Mouse (Mus musculus): ENCODE measurements at regions not wholly inside any gene's neighbourhood (a gene's known extent, or its start where the extent isn't known, plus 50 kb on each side); places are given as distances from the start of the nearest gene placed in this dataset.

GRCm38 (mm10) chr4:40537859-40538258, 65.9 kb downstream of the Tmem215 start:
- WGBS = 62% methylated on average over 3 of the region's 3 CpGs
- H3K4me1 ChIP-seq (replicated peaks; ENCODE audit: control insufficient read depth, insufficient read depth, low read length) = no peaks in the 10 kb centered on the region
- no peak overlapping the region for H3K4me3 ChIP-seq (ENCODE audit: low read depth, low read length)
- no peak overlapping the region for H3K27ac ChIP-seq (ENCODE audit: low read depth)
- no peak for ATAC-seq (replicated peaks; ENCODE audit: low FRiP score, low TSS enrichment, low read depth)
- no peaks in the 10 kb centered on the region for H3K27me3 ChIP-seq (replicated peaks; ENCODE audit: control insufficient read depth, insufficient read depth, low read length)
- no peak overlapping the region for H3K4me2 ChIP-seq (ENCODE audit: low read length)
- no peak for DNase-seq (ENCODE audit: low spot score)
- H3K9ac ChIP-seq (ENCODE audit: low read length) = no peak overlapping the region
- no peaks in the 10 kb centered on the region for H3K9me3 ChIP-seq (ENCODE audit: control insufficient read depth, low read length)
- no peaks in the 10 kb centered on the region for H3K36me3 ChIP-seq (ENCODE audit: control insufficient read depth, insufficient read depth, low read length)

- H3K9me3 ChIP-seq (ENCODE audit: control insufficient read depth, low read length) = no peaks in the 10 kb centered on the region
- H3K4me1 ChIP-seq (replicated peaks; ENCODE audit: control insufficient read depth, insufficient read depth, low read length) = no peaks in the 10 kb centered on the region; the same call in 1 of the 2 replicates
- DNase-seq (ENCODE audit: low spot score) (no peak), ATAC-seq (replicated peaks; ENCODE audit: low FRiP score, low TSS enrichment, low read depth) (no peak)
- no peaks in the 10 kb centered on the region for H3K36me3 ChIP-seq (ENCODE audit: control insufficient read depth, insufficient read depth, low read length)
- no peak overlapping the region for H3K9ac ChIP-seq (ENCODE audit: low read length)
- H3K4me2 ChIP-seq (ENCODE audit: low read length) = no peak overlapping the region
- WGBS = 73% methylated on average over 8 of the region's 8 CpGs
- H3K27me3 ChIP-seq (replicated peaks; ENCODE audit: control insufficient read depth, insufficient read depth, low read length) = no peaks in the 10 kb centered on the region
- H3K27ac ChIP-seq (ENCODE audit: low read depth) = no peak overlapping the region
- no peak overlapping the region for H3K4me3 ChIP-seq (ENCODE audit: low read depth, low read length)
Observed at GRCm38 (mm10) chr4:40543085-40544048, 71.4 kb downstream of the Tmem215 start.

DNA sequence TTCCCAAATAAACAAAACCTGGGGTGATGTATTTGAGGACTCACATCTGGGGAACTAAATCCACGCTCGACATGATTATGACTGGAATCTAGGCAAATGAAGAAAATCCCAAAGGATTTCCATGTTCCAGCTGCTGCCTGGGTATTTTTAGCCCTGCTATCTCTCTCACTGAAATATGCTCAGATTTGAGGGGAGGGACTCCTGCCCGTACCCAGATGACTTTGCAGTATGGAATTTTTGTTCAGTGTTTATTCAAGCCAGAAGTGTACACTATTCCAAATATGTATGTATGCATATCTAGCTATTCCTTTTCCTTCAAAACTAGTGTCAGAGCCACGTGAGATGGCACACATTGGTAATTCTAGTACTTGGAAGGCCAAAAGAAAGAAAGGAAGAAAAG, 72.1 kb downstream of the Tmem215 start:
- Histone ChIP-seq H3K36me3 (ENCODE audit: control insufficient read depth, insufficient read depth, low read length) (no peaks in the 10 kb centered on the region), H3K27me3 (replicated peaks; ENCODE audit: control insufficient read depth, insufficient read depth, low read length) (no peaks in the 10 kb centered on the region), H3K4me2 (ENCODE audit: low read length) (no peak overlapping the region), H3K9me3 (ENCODE audit: control insufficient read depth, low read length) (no peaks in the 10 kb centered on the region), H3K27ac (ENCODE audit: low read depth) (no peak overlapping the region), H3K9ac (ENCODE audit: low read length) (no peak overlapping the region), H3K4me1 (replicated peaks; ENCODE audit: control insufficient read depth, insufficient read depth, low read length) (no peaks in the 10 kb centered on the region; the same call in 1 of the 2 replicates), H3K4me3 (ENCODE audit: low read depth, low read length) (no peak overlapping the region)
- 0 out of 2 replicates have a peak, but pooled peaks have one; percentile 40 for ATAC-seq (replicated peaks; ENCODE audit: low FRiP score, low TSS enrichment, low read depth)
- WGBS = 32% methylated on average over 4 of the region's 4 CpGs
- DNase-seq (ENCODE audit: low spot score) = no peak

GRCm38 (mm10) chr4:40544806-40545205, 72.8 kb downstream of the Tmem215 start:
- no peak overlapping the region for H3K4me3 ChIP-seq (ENCODE audit: low read depth, low read length)
- H3K4me2 ChIP-seq (ENCODE audit: low read length) = no peak overlapping the region
- H3K27me3 ChIP-seq (replicated peaks; ENCODE audit: control insufficient read depth, insufficient read depth, low read length) = no peaks in the 10 kb centered on the region
- no peaks in the 10 kb centered on the region; the same call in 1 of the 2 replicates for H3K4me1 ChIP-seq (replicated peaks; ENCODE audit: control insufficient read depth, insufficient read depth, low read length)
- H3K9ac ChIP-seq (ENCODE audit: low read length) = no peak overlapping the region
- no peaks in the 10 kb centered on the region for H3K36me3 ChIP-seq (ENCODE audit: control insufficient read depth, insufficient read depth, low read length)
- no peak for ATAC-seq (replicated peaks; ENCODE audit: low FRiP score, low TSS enrichment, low read depth)
- H3K27ac ChIP-seq (ENCODE audit: low read depth) = no peak overlapping the region
- no peak for DNase-seq (ENCODE audit: low spot score)
- H3K9me3 ChIP-seq (ENCODE audit: control insufficient read depth, low read length) = no peaks in the 10 kb centered on the region

DNA sequence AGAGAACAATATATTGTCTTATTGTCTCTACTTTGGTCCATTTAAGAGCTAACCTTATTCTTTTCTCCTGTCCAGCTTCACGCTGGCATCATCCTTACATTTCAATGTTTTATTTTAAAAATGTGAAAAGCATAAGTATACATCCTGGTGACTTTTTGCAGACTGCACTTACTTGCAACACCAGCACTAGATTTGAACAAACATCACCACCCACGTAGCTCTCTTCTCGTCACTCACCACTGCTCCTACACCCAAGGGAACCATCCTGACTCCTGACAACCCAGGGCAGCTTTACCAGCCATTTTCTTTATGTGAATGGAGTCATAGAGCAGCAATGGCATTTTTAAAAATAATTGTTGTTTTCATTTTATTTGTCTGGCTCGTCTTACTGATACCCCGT, 73.7 kb downstream of the Tmem215 start:
- no peak for DNase-seq (ENCODE audit: low spot score)
- Histone ChIP-seq H3K27ac (ENCODE audit: low read depth) (no peak overlapping the region), H3K4me1 (replicated peaks; ENCODE audit: control insufficient read depth, insufficient read depth, low read length) (no peaks in the 10 kb centered on the region; the same call in 1 of the 2 replicates), H3K4me3 (ENCODE audit: low read depth, low read length) (no peak overlapping the region), H3K36me3 (ENCODE audit: control insufficient read depth, insufficient read depth, low read length) (no peaks in the 10 kb centered on the region), H3K9ac (ENCODE audit: low read length) (no peak overlapping the region), H3K9me3 (ENCODE audit: control insufficient read depth, low read length) (no peaks in the 10 kb centered on the region), H3K4me2 (ENCODE audit: low read length) (no peak overlapping the region), H3K27me3 (replicated peaks; ENCODE audit: control insufficient read depth, insufficient read depth, low read length) (no peaks in the 10 kb centered on the region)
- ATAC-seq (replicated peaks; ENCODE audit: low FRiP score, low TSS enrichment, low read depth) = no peak
- 80% methylated on average over 5 of the region's 5 CpGs for WGBS

DNA sequence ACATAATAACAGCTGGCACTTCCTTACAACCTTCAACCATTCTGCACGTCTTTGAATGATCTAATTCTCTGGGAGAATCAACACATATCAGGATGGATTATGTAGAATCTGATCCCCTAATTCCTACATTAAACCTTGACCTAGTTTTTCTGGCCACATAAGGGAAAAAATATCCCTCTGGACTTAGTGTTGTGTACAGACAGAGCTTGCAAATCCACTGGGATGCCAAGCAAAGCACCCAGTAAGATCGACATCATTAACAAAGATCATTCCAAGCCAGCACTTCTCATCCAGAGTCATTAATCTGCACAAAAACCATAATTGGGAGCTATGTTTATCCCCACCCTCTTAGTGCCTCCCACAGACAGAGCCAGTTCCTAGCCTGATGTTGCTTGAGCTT, 87.8 kb downstream of the Tmem215 start:
- 56% methylated on average over 2 of the region's 2 CpGs for WGBS
- no peaks in the 10 kb centered on the region for H3K9me3 ChIP-seq (ENCODE audit: control insufficient read depth, low read length)
- H3K4me3 ChIP-seq (ENCODE audit: low read depth, low read length) = no peak overlapping the region
- no peak overlapping the region for H3K27ac ChIP-seq (ENCODE audit: low read depth)
- H3K9ac ChIP-seq (ENCODE audit: low read length) = no peak overlapping the region
- no peaks in the 10 kb centered on the region for H3K36me3 ChIP-seq (ENCODE audit: control insufficient read depth, insufficient read depth, low read length)
- ATAC-seq (replicated peaks; ENCODE audit: low FRiP score, low TSS enrichment, low read depth) (no peak), DNase-seq (ENCODE audit: low spot score) (no peak)
- H3K4me1 ChIP-seq (replicated peaks; ENCODE audit: control insufficient read depth, insufficient read depth, low read length) = no peaks in the 10 kb centered on the region
- H3K4me2 ChIP-seq (ENCODE audit: low read length) = no peak overlapping the region
- H3K27me3 ChIP-seq (replicated peaks; ENCODE audit: control insufficient read depth, insufficient read depth, low read length) = no peaks in the 10 kb centered on the region

GRCm38 (mm10) chr4:40573300-40573699, 101.3 kb downstream of the Tmem215 start:
- H3K27ac ChIP-seq (ENCODE audit: low read depth) = no peak overlapping the region
- H3K9ac ChIP-seq (ENCODE audit: low read length) = no peak overlapping the region
- DNase-seq (ENCODE audit: low spot score) (no peak), ATAC-seq (replicated peaks; ENCODE audit: low FRiP score, low TSS enrichment, low read depth) (no peak)
- H3K27me3 ChIP-seq (replicated peaks; ENCODE audit: control insufficient read depth, insufficient read depth, low read length) = no peaks in the 10 kb centered on the region
- H3K9me3 ChIP-seq (ENCODE audit: control insufficient read depth, low read length) = no peaks in the 10 kb centered on the region
- 96% methylated on average over 1 of the region's 1 CpGs for WGBS
- H3K4me1 ChIP-seq (replicated peaks; ENCODE audit: control insufficient read depth, insufficient read depth, low read length) = no peaks in the 10 kb centered on the region
- H3K4me3 ChIP-seq (ENCODE audit: low read depth, low read length) = no peak overlapping the region
- H3K36me3 ChIP-seq (ENCODE audit: control insufficient read depth, insufficient read depth, low read length) = no peaks in the 10 kb centered on the region
- no peak overlapping the region for H3K4me2 ChIP-seq (ENCODE audit: low read length)

- no peaks in the 10 kb centered on the region for H3K36me3 ChIP-seq (ENCODE audit: control insufficient read depth, insufficient read depth, low read length)
- H3K9me3 ChIP-seq (ENCODE audit: control insufficient read depth, low read length) = no peaks in the 10 kb centered on the region
- H3K27me3 ChIP-seq (replicated peaks; ENCODE audit: control insufficient read depth, insufficient read depth, low read length) = no peaks in the 10 kb centered on the region
- H3K4me1 ChIP-seq (replicated peaks; ENCODE audit: control insufficient read depth, insufficient read depth, low read length) = no peaks in the 10 kb centered on the region
- 81% methylated on average over 1 of the region's 1 CpGs for WGBS
- no peak overlapping the region for H3K4me2 ChIP-seq (ENCODE audit: low read length)
- no peak overlapping the region for H3K4me3 ChIP-seq (ENCODE audit: low read depth, low read length)
- no peak overlapping the region for H3K9ac ChIP-seq (ENCODE audit: low read length)
- ATAC-seq (replicated peaks; ENCODE audit: low FRiP score, low TSS enrichment, low read depth) (no peak), DNase-seq (ENCODE audit: low spot score) (no peak)
- no peak overlapping the region for H3K27ac ChIP-seq (ENCODE audit: low read depth)
Observed at GRCm38 (mm10) chr4:40575951-40576350, 104.0 kb downstream of the Tmem215 start.

DNA sequence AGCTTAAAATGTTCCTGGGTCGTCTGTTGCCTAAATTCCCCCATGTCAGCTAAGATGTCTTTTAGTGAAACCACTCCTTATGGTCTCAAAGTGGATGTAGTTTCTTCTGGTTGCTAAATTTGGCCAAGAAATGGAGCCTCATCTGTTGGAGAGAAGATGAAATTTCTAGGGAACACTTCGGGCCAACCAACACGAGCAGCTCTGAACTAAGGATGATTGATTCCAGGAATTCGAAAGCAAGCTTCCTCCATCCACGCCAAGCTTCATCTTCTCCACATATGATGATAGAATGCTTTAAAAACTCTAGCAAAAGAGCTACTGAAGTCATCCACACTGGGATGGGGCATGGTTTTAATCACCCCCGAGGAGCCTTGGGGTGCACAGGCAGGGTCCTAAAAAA, 112.5 kb downstream of the Tmem215 start:
- ATAC-seq (replicated peaks; ENCODE audit: low FRiP score, low TSS enrichment, low read depth) = no peak
- Histone ChIP-seq H3K9me3 (ENCODE audit: control insufficient read depth, low read length) (no peaks in the 10 kb centered on the region), H3K4me1 (replicated peaks; ENCODE audit: control insufficient read depth, insufficient read depth, low read length) (no peaks in the 10 kb centered on the region), H3K27me3 (replicated peaks; ENCODE audit: control insufficient read depth, insufficient read depth, low read length) (no peaks in the 10 kb centered on the region), H3K27ac (ENCODE audit: low read depth) (no peak overlapping the region), H3K4me3 (ENCODE audit: low read depth, low read length) (no peak overlapping the region), H3K36me3 (ENCODE audit: control insufficient read depth, insufficient read depth, low read length) (no peaks in the 10 kb centered on the region), H3K4me2 (ENCODE audit: low read length) (no peak overlapping the region), H3K9ac (ENCODE audit: low read length) (no peak overlapping the region)
- DNase-seq (ENCODE audit: low spot score) = no peak
- WGBS = 82% methylated on average over 6 of the region's 6 CpGs
